Mouse (Mus musculus): ENCODE data around the gene Zfp273. TPM values are rescaled to one million over a fixed set of nuclear protein-coding genes. Genes with fewer than 3 reads are reported as not detected.

Gene Zfp273
- polyA plus RNA-seq (2012; ENCODE audit: low replicate concordance) = 0.24 and 0.29 TPM in 2 replicates

GRCm38 (mm10) chr13:67813710-67814660, at the start of gene Zfp273:
Gene Zfp273 (plus strand): TSS chr13:67813740.

GRCm38 (mm10) chr13:67779265-67780221, 34.0 kb upstream of the Zfp273 start, which contains the start of gene Zfp493:
Gene Zfp493 (plus strand): TSS chr13:67779693.

GRCm38 (mm10) chr13:67830911-67831336, 17.4 kb downstream of the Zfp273 start, which contains the start of gene Gm10037:
Gene Gm10037 (plus strand): TSS chr13:67831106.

GRCm38 (mm10) chr13:67863026-67863425, 49.5 kb downstream of the Zfp273 start, which contains the start of gene BC048507:
Gene BC048507 (plus strand): TSS chr13:67863326.

Other genes with a start within 250 kb of the Zfp273 start
- gene Zfp729b, start 204.0 kb upstream of the Zfp273 start, polyA plus RNA-seq (2012; ENCODE audit: low replicate concordance) = 0.29 and 1.1 TPM in 2 replicates
- gene Gm49345, start 176.0 kb upstream of the Zfp273 start, polyA plus RNA-seq (2012; ENCODE audit: low replicate concordance) = not detected in 2 replicates
- gene Zfp729a, start 175.9 kb upstream of the Zfp273 start, polyA plus RNA-seq (2012; ENCODE audit: low replicate concordance) = 0.33 and 0.49 TPM in 2 replicates
- gene Zfp738, start 126.7 kb upstream of the Zfp273 start, polyA plus RNA-seq (2012; ENCODE audit: low replicate concordance) = 0.21 and 2.1 TPM in 2 replicates
- gene Zfp65, start 84.6 kb upstream of the Zfp273 start, polyA plus RNA-seq (2012; ENCODE audit: low replicate concordance) = 0.53 and 1.8 TPM in 2 replicates
- 0.13 and 0.57 TPM in 2 replicates for gene Zfp85, start 58.5 kb upstream of the Zfp273 start, polyA plus RNA-seq (2012; ENCODE audit: low replicate concordance)
- gene Zfp493, start 34.0 kb upstream of the Zfp273 start, polyA plus RNA-seq (2012; ENCODE audit: low replicate concordance) = 0.18 and 0.49 TPM in 2 replicates
- gene Gm10037, start 17.4 kb downstream of the Zfp273 start, polyA plus RNA-seq (2012; ENCODE audit: low replicate concordance) = not detected in 2 replicates
- not detected in 2 replicates for gene BC048507, start 49.6 kb downstream of the Zfp273 start, polyA plus RNA-seq (2012; ENCODE audit: low replicate concordance)